Mouse (Mus musculus): Measurements from ENCODE around the gene Gm42372. TPM values are rescaled to one million over a fixed set of nuclear protein-coding genes. Genes with fewer than 3 reads are reported as not detected.
"Not testable (repeated sequence)": the region's sequence is repeated elsewhere in the genome, so short reads cannot be mapped to it uniquely, and the experiment has no call there.

Gene Gm42372
- total RNA-seq (2021): 10 to 100 TPM; 59.7 to 61.7 TPM

- intact Hi-C loops (cut with DNase I): no loop called here
- peak; percentile 87 to 88 for DNase-seq (ENCODE audit: low spot score in 2 of 2)
Measured at GRCm38 (mm10) chr7:16982859-16983568, at the start of gene Gm42372. Gm42372 (plus strand) TSS chr7:16983086.

- intact Hi-C loops (cut with DNase I): no loop called here
- no peak for DNase-seq (ENCODE audit: low spot score in 2 of 2)
Measured at GRCm38 (mm10) chr7:16937312-16937711, 45.6 kb upstream of the Gm42372 start.

- peak in 1 of 2 experiments; percentile 63 for DNase-seq (ENCODE audit: low spot score in 2 of 2)
- intact Hi-C loops (cut with DNase I): no loop called here
Measured at GRCm38 (mm10) chr7:16938117-16938791, 44.6 kb upstream of the Gm42372 start.

- intact Hi-C loops (cut with DNase I): no loop called here
- DNase-seq (ENCODE audit: low spot score in 2 of 2): peak; percentile 73 to 77
Measured at GRCm38 (mm10) chr7:16940292-16940691, 42.6 kb upstream of the Gm42372 start.

- intact Hi-C loops (cut with DNase I): no loop called here
- no peak for DNase-seq (ENCODE audit: low spot score in 2 of 2)
Measured at GRCm38 (mm10) chr7:16942861-16943260, 40.0 kb upstream of the Gm42372 start.

DNA sequence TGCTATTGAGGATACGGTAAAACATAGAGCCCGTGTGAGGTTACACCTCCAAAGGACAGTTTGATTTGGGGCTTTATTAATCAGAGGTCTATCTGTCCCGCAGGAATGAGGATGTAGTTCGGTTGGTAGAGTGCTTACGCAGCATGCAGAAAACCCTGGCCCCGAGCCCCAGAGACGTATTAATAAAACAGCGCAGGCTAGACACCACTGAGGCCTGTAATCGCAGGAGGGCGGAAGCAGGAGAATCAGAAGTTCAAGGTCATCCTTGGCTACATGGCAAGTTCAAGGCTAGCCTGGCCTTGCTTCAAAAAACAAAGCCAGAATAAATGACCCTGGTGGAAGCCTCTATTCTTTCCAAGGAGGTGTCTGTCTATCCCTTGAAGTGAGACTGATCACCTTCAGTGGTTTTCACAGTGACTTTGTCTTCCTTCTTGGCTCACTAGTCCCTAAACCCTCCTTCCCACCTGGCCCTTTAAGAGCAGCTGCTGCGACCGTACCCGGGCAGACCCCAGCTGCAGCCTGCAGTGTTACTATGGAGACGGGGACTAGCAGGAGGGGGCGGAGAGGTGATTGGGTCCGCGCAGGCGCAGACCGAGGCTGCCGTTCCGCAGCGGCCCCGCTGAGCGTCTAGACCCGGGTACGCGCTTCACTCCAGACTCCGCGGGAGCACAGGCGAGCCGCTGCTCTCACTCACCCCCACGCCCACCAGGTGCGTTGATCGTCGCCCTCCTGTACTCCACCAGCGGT is 38.7 kb upstream of the Gm42372 start, which contains the start of gene Pnmal2:
Gene Pnmal2, plus strand, starts transcription at position 622 of the 747 bp plus-strand sequence.
- DNase-seq (ENCODE audit: low spot score in 2 of 2): peak; percentile 88 to 90
- intact Hi-C loops (cut with DNase I): no loop called here

DNA sequence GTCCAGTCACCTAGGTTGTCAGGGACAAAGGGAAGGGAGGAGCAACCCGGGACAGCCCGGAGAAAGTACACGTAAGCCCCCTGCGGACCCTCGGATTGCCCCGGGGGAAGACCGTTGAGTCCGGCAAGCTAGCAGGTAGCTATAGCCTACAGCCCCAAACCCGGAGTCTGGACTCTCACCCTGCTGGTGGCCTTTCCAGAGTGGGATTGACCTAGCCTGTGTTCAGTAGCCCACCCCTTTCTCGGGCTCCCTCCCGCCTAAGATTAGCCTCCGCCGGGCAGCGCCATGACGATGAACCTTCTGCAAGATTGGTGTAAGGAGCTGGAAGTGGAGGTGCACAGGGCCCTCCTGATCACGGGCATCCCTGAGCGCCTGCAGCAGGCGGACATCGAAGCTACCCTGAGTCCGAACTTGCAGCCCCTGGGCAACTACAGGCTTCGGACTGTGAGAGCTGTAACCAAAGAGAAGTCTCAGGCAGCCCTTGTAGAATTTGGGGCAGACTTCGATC is 38.0 kb upstream of the Gm42372 start:
- DNase-seq (ENCODE audit: low spot score in 2 of 2): no peak
- intact Hi-C loops (cut with DNase I): no loop called here

- intact Hi-C loops (cut with DNase I): no loop called here
- DNase-seq (ENCODE audit: low spot score in 2 of 2): peak in 1 of 2 experiments; percentile 37
Measured at GRCm38 (mm10) chr7:16945419-16945818, 37.5 kb upstream of the Gm42372 start.

DNA sequence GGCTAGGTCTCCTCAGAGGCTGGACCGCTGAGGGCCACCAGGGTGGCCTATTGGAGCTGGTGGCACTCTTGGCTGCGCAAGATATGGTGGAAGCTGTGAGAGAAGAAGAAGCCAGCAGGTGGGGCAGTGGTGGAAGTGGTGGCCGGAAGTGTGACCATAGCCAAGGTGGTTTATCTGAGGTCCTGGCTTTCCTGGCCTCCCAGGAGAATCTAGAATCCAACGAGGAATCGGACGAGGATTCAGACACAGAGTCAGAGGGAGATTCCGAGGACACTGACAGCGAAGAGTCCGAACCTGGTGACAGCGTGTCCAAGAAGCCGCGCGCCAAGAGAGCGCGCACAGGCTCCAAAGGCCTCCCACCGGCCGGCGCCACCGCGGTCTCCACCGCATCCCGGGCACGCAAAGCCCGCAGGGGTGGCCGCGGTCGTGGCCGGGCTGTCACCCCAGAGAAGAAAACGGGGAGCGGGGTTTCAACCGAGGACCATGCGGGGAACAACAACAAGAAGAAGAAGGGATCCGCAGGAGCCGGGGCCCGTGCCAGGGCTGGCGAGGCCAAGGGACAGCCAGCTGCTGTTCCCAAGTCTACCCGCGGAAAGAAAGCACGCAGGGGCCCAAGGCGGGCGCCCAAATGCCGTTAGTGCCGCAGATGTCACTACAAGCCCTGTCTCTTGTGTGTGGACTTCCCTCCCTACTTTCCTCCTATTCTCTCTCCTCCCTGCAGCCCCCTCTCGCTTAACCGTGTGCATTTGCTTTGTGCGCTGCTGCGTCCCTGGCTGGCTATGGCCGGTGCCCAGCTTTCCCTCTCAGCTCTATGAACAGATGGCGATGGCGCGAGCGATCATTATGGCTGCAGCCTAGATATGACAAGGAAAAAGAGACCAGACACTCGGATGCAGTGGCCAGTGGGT is 36.2 kb upstream of the Gm42372 start:
- DNase-seq (ENCODE audit: low spot score in 2 of 2): peak; percentile 49 to 56
- intact Hi-C loops (cut with DNase I): no loop called here

GRCm38 (mm10) chr7:16947349-16947895 is 35.5 kb upstream of the Gm42372 start:
- peak; percentile 48 to 55 for DNase-seq (ENCODE audit: low spot score in 2 of 2)
- intact Hi-C loops (cut with DNase I): no loop called here

DNA sequence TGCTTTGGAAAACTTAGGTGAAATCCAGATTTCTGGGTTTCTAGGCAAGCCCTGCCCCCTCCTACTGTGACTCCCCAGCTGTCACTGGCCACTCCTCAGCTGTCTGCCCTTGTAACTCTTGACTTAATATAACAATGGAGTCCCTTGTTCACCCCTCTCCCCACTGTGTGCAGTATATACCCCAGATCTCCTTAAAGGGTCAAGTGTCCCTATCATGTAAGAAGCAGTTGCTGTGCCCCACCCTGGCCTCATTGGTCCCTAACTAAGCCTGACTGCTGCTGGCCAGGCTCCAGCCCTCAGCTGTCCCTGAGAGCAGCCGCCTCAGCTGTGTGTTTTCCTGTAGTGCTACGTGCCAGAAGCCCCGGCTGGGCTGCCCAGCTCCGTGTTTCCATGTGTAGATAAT is 34.9 kb upstream of the Gm42372 start:
- peak; percentile 20 to 39 for DNase-seq (ENCODE audit: low spot score in 2 of 2)
- intact Hi-C loops (cut with DNase I): no loop called here

DNA sequence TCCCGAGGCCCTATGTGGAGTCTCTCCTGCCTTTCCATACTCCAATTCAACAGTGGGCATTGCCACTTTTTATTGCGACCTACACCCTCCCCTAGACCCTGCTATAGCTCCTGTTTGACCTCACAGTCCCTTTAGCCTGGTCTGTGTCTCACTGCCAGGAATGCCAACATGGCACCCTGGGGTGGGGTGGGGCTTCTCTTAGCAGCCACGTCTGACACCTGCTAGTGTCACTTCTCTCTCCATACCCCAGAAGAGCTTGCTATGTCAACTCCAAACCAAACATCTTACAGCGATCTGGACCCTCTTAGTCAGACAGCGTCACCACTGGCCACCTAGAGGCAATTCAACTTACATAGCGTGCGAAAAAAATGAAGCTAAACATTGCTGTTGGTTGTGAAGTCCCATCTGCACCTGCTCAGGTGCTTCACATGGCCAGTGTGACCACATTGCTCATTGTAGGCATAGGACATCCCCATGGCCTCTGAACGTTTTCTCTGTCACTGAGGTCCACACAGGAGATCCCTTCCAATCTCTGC is 33.9 kb upstream of the Gm42372 start:
- intact Hi-C loops (cut with DNase I): no loop called here
- DNase-seq (ENCODE audit: low spot score in 2 of 2): no peak

GRCm38 (mm10) chr7:16949908-16950841 is 32.7 kb upstream of the Gm42372 start:
- intact Hi-C loops (cut with DNase I): loop anchor here (1.0 to 5.0 kb wide), 2 partner anchors 18 to 117 kb away; no protein-coding TSS in a partner anchor
- DNase-seq (ENCODE audit: low spot score in 2 of 2): peak; percentile 85 to 86

DNA sequence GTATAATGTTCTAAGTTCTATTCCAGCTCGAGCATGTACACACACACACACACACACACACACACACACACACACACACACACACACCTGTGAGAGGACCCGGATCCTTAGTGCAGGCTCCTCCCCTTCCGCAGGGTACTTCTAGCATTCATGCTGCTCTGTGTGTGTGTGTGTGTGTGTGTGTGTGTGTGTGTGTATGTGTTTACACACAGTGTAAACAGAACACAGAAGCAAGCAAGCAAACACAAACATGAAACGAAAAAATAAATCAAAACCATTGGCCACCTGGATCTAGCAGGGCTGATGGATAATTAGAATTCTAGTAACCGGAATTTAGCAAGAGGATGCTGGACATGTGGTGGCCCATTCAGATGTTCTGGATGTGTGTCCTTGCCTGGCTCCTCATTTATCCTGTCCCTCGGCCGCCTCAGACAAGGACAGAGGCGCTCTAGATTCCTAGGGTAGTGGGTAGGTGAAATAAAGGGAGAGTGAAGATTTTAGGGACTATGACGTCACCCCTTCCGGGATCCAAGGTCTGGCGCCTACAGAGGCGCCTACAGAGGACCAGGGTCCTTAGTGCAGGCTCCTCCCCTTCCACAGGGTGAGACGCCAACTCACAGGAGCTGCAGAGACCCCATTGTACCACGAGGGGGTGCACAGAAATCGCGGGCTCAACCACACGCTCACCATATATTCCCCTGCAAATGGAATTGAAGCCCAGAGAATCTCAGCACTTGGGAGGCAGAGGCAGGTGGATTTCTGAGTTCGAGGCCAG is 31.8 kb upstream of the Gm42372 start:
- intact Hi-C loops (cut with DNase I): loop anchor here (1.0 to 5.0 kb wide), 3 partner anchors 19 to 116 kb away; no protein-coding TSS in a partner anchor
- DNase-seq (ENCODE audit: low spot score in 2 of 2): peak; percentile 80 to 82

- DNase-seq (ENCODE audit: low spot score in 2 of 2): not testable (repeated sequence)
- intact Hi-C loops (cut with DNase I): loop anchor here (5.0 kb wide), 1 partner anchor 114 kb away; no protein-coding TSS in a partner anchor
Measured at GRCm38 (mm10) chr7:16953776-16954175, 29.1 kb upstream of the Gm42372 start.

- intact Hi-C loops (cut with DNase I): no loop called here
- no peak for DNase-seq (ENCODE audit: low spot score in 2 of 2)
Measured at GRCm38 (mm10) chr7:16955712-16956111, 27.2 kb upstream of the Gm42372 start.
